Comparison of ENCODE assay signal across 10 mouse cellular contexts in genomic region chr17:72448477-72448876, GRCm38 (mm10).
A peak's percentile ranks its signal among the peaks of the same experiment; 100 is the strongest.
DNase-seq lines count a peak whose midpoint lies in the region; ATAC-seq and TF ChIP-seq lines count a peak whose summit lies in the region.
"Had no signal": no experiment of that assay in that cellular context is flagged by ENCODE, and none has a peak within 500 bp of the region (broad histone marks: within the 10 kb centered on the region; RNA-seq: fewer than 3 reads in every experiment).

No protein-coding gene starts in this region.

- TF ChIP-seq CTCF in left cerebral cortex, adult 2 months (IDR thresholded peaks at IDR 0.05) = no peak

- peak; percentile 56 to 64 for DNase-seq in cerebellum, postnatal 14 days
- DNase-seq in cerebellum, adult 9-11 months = no peak
- DNase-seq in adrenal gland, adult 8-10 months = peak; percentile 10
- peak; percentile 56 for DNase-seq in gastrocnemius, postnatal 10 days
- peak; percentile 75 for DNase-seq in kidney, postnatal 10 days
- DNase-seq in embryonic facial prominence, embryonic 10.5 days (ENCODE audit: low spot score) = no peak
- DNase-seq in left cerebral cortex, adult 2 months (ENCODE audit: extremely low spot score in 1 of 2, low spot score in 2 of 2) = no peak
- DNase-seq: lung, embryonic 14.5 days had no signal

- no peaks in the 10 kb centered on the region for H3K36me3 ChIP-seq in embryonic facial prominence, embryonic 10.5 days (replicated peaks)

- ATAC-seq in CD4-positive, CD25-positive, alpha-beta regulatory T cell, adult 4 months = no peak

- no peak overlapping the region for H3K4me3 ChIP-seq in embryonic facial prominence, embryonic 10.5 days
- no peak overlapping the region for H3K4me3 ChIP-seq in left cerebral cortex, adult 2 months

- no peak overlapping the region for H3K27ac ChIP-seq in embryonic facial prominence, embryonic 10.5 days (replicated peaks)
- H3K27ac ChIP-seq in left cerebral cortex, adult 2 months = no peak overlapping the region
- H3K27ac ChIP-seq: kidney, postnatal 0 days had no signal

- intact Hi-C loops in left cerebral cortex, adult 2 months (cut with DNase I) = no loop called here

- WGBS in embryonic facial prominence, embryonic 10.5 days = 82% methylated on average over 4 of the region's 4 CpGs

- H3K9me3 ChIP-seq in embryonic facial prominence, embryonic 10.5 days = 0 out of 2 replicates have a peak, but pooled peaks cover 5% of the 10 kb centered on the region

- H3K4me1 ChIP-seq in embryonic facial prominence, embryonic 10.5 days = no peaks in the 10 kb centered on the region

- no peaks in the 10 kb centered on the region for H3K27me3 ChIP-seq in embryonic facial prominence, embryonic 10.5 days (replicated peaks; ENCODE audit: low read depth, poor library complexity, severe bottlenecking)

Comparison
In these comparisons a context has a peak if more than half of its experiments do, and no peak if none do; other contexts are left out.
1. DNase-seq: peak in cerebellum, postnatal 14 days (2 of 2), adrenal gland, adult 8-10 months (single experiment), gastrocnemius, postnatal 10 days (single experiment) and kidney, postnatal 10 days (single experiment); none in cerebellum, adult 9-11 months (single experiment), embryonic facial prominence, embryonic 10.5 days (single experiment) and left cerebral cortex, adult 2 months (0 of 2).